Mouse (Mus musculus) forebrain, embryonic 15.5 days (tissue): ENCODE measurements around the gene Dpf3. TPM values are rescaled to one million over a fixed set of nuclear protein-coding genes. Genes with fewer than 3 reads are reported as not detected.

Experiments
- ATAC-seq: fragments of 200-750 bp; cut with Nextera tagmentation; replicated peaks from 2 replicates; pipeline ENCODE4 v1.8.0; 2017; ENCODE audit warnings: mild to moderate bottlenecking, moderate TSS enrichment, moderate library complexity
- H3K27ac ChIP-seq: fragments of 300-500 bp; sonication (generic); replicated peaks from 2 replicates; pipeline ENCODE4 v1.5.1; 2015; ENCODE audit warnings: mild to moderate bottlenecking, inconsistent platforms
- H3K27me3 ChIP-seq: fragments of 300-500 bp; sonication (generic); 2 replicates; pipeline ENCODE4 v1.6.1; 2015; ENCODE audit warnings: inconsistent platforms
- H3K36me3 ChIP-seq: fragments of 300-500 bp; sonication (generic); 2 replicates; pipeline ENCODE4 v1.6.1; 2015; ENCODE audit warnings: mild to moderate bottlenecking, inconsistent platforms
- H3K4me1 ChIP-seq: fragments of 300-500 bp; sonication (generic); 2 replicates; pipeline ENCODE4 v1.6.1; 2015; ENCODE audit warnings: inconsistent platforms
- H3K4me2 ChIP-seq: fragments of 300-500 bp; sonication (generic); replicated peaks from 2 replicates; pipeline ENCODE4 v1.6.1; 2015; ENCODE audit warnings: mild to moderate bottlenecking, inconsistent platforms
- H3K4me3 ChIP-seq: fragments of 300-500 bp; sonication (generic); 2 replicates; pipeline ENCODE4 v1.5.1; 2015; ENCODE audit warnings: mild to moderate bottlenecking, inconsistent platforms
- H3K9ac ChIP-seq: fragments of 300-500 bp; sonication (generic); replicated peaks from 2 replicates; pipeline ENCODE4 v1.6.1; 2015; ENCODE audit warnings: mild to moderate bottlenecking, inconsistent platforms
- H3K9me3 ChIP-seq: fragments of 300-500 bp; sonication (generic); 2 replicates; pipeline ENCODE4 v1.6.1; 2016; ENCODE audit warnings: inconsistent platforms
- WGBS: fragments of 180-500 bp; shearing (Covaris S2); methylation state at CpG from one replicate; pipeline ENCODE4 v1.1.7; 2015; ENCODE audit warnings: mixed read lengths; 5-methylcytosine and 5-hydroxymethylcytosine counted together
- polyA plus RNA-seq: library from polyadenylated mRNA; unstranded; fragments of >200 nt; fragmentation: Nextera tagmentation; extraction: Ambion mirVana; gene quantifications from 2 replicates; pipeline ENCODE4 v1.2.1, GENCODE M21; 2015

Gene Dpf3
- polyA plus RNA-seq, 1 experiment from 2014 or later: 11.2 TPM

GRCm38 (mm10) chr12:83481439-83481838 is 6.1 kb downstream of the Dpf3 start:
- H3K27ac ChIP-seq: no peak overlapping the region
- H3K9ac ChIP-seq: no peak overlapping the region
- peaks cover 17% of the 10 kb centered on the region for H3K4me1 ChIP-seq
- H3K36me3 ChIP-seq: no peaks in the 10 kb centered on the region
- no peaks in the 10 kb centered on the region; the same call in none of the 2 replicates for H3K27me3 ChIP-seq
- H3K4me2 ChIP-seq: no peak overlapping the region
- H3K4me3 ChIP-seq: no peak overlapping the region
- no peaks in the 10 kb centered on the region for H3K9me3 ChIP-seq
- WGBS: 74% methylated on average over 4 of the region's 4 CpGs
- ATAC-seq: no peak

GRCm38 (mm10) chr12:83479818-83480401 is 7.6 kb downstream of the Dpf3 start:
- Histone ChIP-seq H3K27ac (no peak overlapping the region), H3K27me3 (no peaks in the 10 kb centered on the region; the same call in none of the 2 replicates), H3K9me3 (no peaks in the 10 kb centered on the region), H3K4me1 (peaks cover 22% of the 10 kb centered on the region), H3K9ac (no peak overlapping the region), H3K4me3 (no peak overlapping the region), H3K4me2 (no peak overlapping the region), H3K36me3 (no peaks in the 10 kb centered on the region)
- no peak for ATAC-seq
- WGBS: 77% methylated on average over 7 of the region's 7 CpGs

GRCm38 (mm10) chr12:83479140-83479539 is 8.4 kb downstream of the Dpf3 start:
- no peaks in the 10 kb centered on the region for H3K9me3 ChIP-seq

GRCm38 (mm10) chr12:83476277-83476676 is 11.2 kb downstream of the Dpf3 start:
- WGBS: 10% methylated on average over 10 of the region's 10 CpGs
- Histone ChIP-seq H3K4me2 (no peak overlapping the region), H3K4me3 (no peak overlapping the region), H3K27me3 (no peaks in the 10 kb centered on the region), H3K9ac (no peak overlapping the region), H3K27ac (no peak overlapping the region), H3K4me1 (peaks cover 16% of the 10 kb centered on the region), H3K36me3 (no peaks in the 10 kb centered on the region), H3K9me3 (no peaks in the 10 kb centered on the region)
- peak; percentile 63 for ATAC-seq

More at GRCm38 (mm10) chr12:83479140-83479539, 8.4 kb downstream of the Dpf3 start:
- Histone ChIP-seq H3K27me3 (no peaks in the 10 kb centered on the region; the same call in none of the 2 replicates), H3K4me1 (peaks cover 16% of the 10 kb centered on the region), H3K36me3 (no peaks in the 10 kb centered on the region), H3K4me3 (no peak overlapping the region), H3K4me2 (no peak overlapping the region), H3K27ac (no peak overlapping the region), H3K9ac (no peak overlapping the region)
- ATAC-seq: no peak
- WGBS: 76% methylated on average over 1 of the region's 1 CpGs

- Histone ChIP-seq H3K36me3 (no peaks in the 10 kb centered on the region), H3K27ac (no peak overlapping the region), H3K9ac (no peak overlapping the region), H3K4me3 (no peak overlapping the region), H3K27me3 (no peaks in the 10 kb centered on the region), H3K9me3 (no peaks in the 10 kb centered on the region), H3K4me1 (peaks cover 16% of the 10 kb centered on the region), H3K4me2 (no peak overlapping the region)
- no peak for ATAC-seq
- WGBS: 35% methylated on average over 6 of the region's 6 CpGs
Measured at GRCm38 (mm10) chr12:83475419-83475818, 12.1 kb downstream of the Dpf3 start.

- no peak for ATAC-seq
- Histone ChIP-seq H3K9me3 (no peaks in the 10 kb centered on the region), H3K36me3 (no peaks in the 10 kb centered on the region), H3K4me1 (peaks cover 16% of the 10 kb centered on the region), H3K9ac (no peak overlapping the region), H3K4me3 (no peak overlapping the region), H3K27ac (no peak overlapping the region), H3K27me3 (no peaks in the 10 kb centered on the region), H3K4me2 (no peak overlapping the region)
- 64% methylated on average over 5 of the region's 5 CpGs for WGBS
Measured at GRCm38 (mm10) chr12:83473987-83474600, 13.4 kb downstream of the Dpf3 start.

- H3K9me3 ChIP-seq: no peaks in the 10 kb centered on the region
- H3K9ac ChIP-seq: no peak overlapping the region
- no peak overlapping the region for H3K4me3 ChIP-seq
- peaks cover 16% of the 10 kb centered on the region for H3K4me1 ChIP-seq
- H3K27ac ChIP-seq: no peak overlapping the region
- no peaks in the 10 kb centered on the region for H3K36me3 ChIP-seq
- WGBS: 91% methylated on average over 7 of the region's 7 CpGs
- H3K4me2 ChIP-seq: no peak overlapping the region
- ATAC-seq: no peak
- no peaks in the 10 kb centered on the region for H3K27me3 ChIP-seq
Measured at GRCm38 (mm10) chr12:83471760-83472159, 15.8 kb downstream of the Dpf3 start.

- no peak for ATAC-seq
- whole genome bisulfite sequencing: 28% methylated on average over 9 of the region's 9 CpGs
Measured at GRCm38 (mm10) chr12:83470085-83470484, 17.4 kb downstream of the Dpf3 start.

GRCm38 (mm10) chr12:83466508-83467430 is 20.7 kb downstream of the Dpf3 start:
- no peaks in the 10 kb centered on the region for H3K9me3 ChIP-seq
- no peak overlapping the region for H3K4me3 ChIP-seq
- WGBS: 50% methylated on average over 6 of the region's 6 CpGs
- no peaks in the 10 kb centered on the region for H3K27me3 ChIP-seq
- no peak overlapping the region for H3K9ac ChIP-seq
- no peak overlapping the region for H3K4me2 ChIP-seq
- H3K4me1 ChIP-seq: no peaks in the 10 kb centered on the region
- H3K36me3 ChIP-seq: no peaks in the 10 kb centered on the region
- no peak for ATAC-seq
- no peak overlapping the region for H3K27ac ChIP-seq

More at GRCm38 (mm10) chr12:83470085-83470484, 17.4 kb downstream of the Dpf3 start:
- H3K36me3 ChIP-seq: no peaks in the 10 kb centered on the region
- H3K4me1 ChIP-seq: 0 out of 2 replicates have a peak, but pooled peaks cover under 1% of the 10 kb centered on the region
- H3K27me3 ChIP-seq: no peaks in the 10 kb centered on the region
- no peaks in the 10 kb centered on the region for H3K9me3 ChIP-seq
- H3K4me3 ChIP-seq: no peak overlapping the region
- no peak overlapping the region for H3K9ac ChIP-seq
- no peak overlapping the region for H3K4me2 ChIP-seq
- H3K27ac ChIP-seq: no peak overlapping the region

- no peak overlapping the region for H3K27ac ChIP-seq
- ATAC-seq: no peak
- no peaks in the 10 kb centered on the region for H3K9me3 ChIP-seq
- H3K4me1 ChIP-seq: no peaks in the 10 kb centered on the region
- no peak overlapping the region for H3K4me3 ChIP-seq
- H3K27me3 ChIP-seq: no peaks in the 10 kb centered on the region
- H3K9ac ChIP-seq: no peak overlapping the region
- H3K4me2 ChIP-seq: no peak overlapping the region
- no peaks in the 10 kb centered on the region for H3K36me3 ChIP-seq
- 89% methylated on average over 4 of the region's 4 CpGs for WGBS
Measured at GRCm38 (mm10) chr12:83466053-83466452, 21.5 kb downstream of the Dpf3 start.

- Histone ChIP-seq H3K4me3 (no peak overlapping the region), H3K36me3 (no peaks in the 10 kb centered on the region), H3K9ac (no peak overlapping the region), H3K27me3 (no peaks in the 10 kb centered on the region), H3K27ac (no peak overlapping the region), H3K4me2 (no peak overlapping the region), H3K9me3 (no peaks in the 10 kb centered on the region), H3K4me1 (no peaks in the 10 kb centered on the region)
- WGBS: 84% methylated on average over 3 of the region's 3 CpGs
- ATAC-seq: no peak
Measured at GRCm38 (mm10) chr12:83460272-83460671, 27.2 kb downstream of the Dpf3 start.

GRCm38 (mm10) chr12:83454697-83455321 is 32.7 kb downstream of the Dpf3 start:
- Histone ChIP-seq H3K36me3 (no peaks in the 10 kb centered on the region), H3K4me2 (no peak overlapping the region), H3K4me1 (no peaks in the 10 kb centered on the region), H3K9ac (no peak overlapping the region), H3K9me3 (no peaks in the 10 kb centered on the region), H3K27ac (no peak overlapping the region), H3K27me3 (no peaks in the 10 kb centered on the region), H3K4me3 (no peak overlapping the region)
- no peak for ATAC-seq
- WGBS: 72% methylated on average over 5 of the region's 5 CpGs
